Mouse (Mus musculus) bone marrow, adult 2 months (tissue): ENCODE data around the gene Acvr2b.

Experiments used
- CTCF ChIP-seq: fragments of 200-500 bp; IDR thresholded peaks from 2 replicates; pipeline ENCODE4 v1.5.1; 2011; ENCODE audit warnings: low read length, control low read depth; ENCODE audit not compliant: control insufficient read depth, insufficient read depth
- POLR2A ChIP-seq: fragments of 200-500 bp; IDR thresholded peaks from 2 replicates; pipeline ENCODE4 v1.6.1; 2011; ENCODE audit warnings: low read depth, mild to moderate bottlenecking, control low read depth, low read length, borderline replicate concordance; ENCODE audit not compliant: control insufficient read depth

DNA sequence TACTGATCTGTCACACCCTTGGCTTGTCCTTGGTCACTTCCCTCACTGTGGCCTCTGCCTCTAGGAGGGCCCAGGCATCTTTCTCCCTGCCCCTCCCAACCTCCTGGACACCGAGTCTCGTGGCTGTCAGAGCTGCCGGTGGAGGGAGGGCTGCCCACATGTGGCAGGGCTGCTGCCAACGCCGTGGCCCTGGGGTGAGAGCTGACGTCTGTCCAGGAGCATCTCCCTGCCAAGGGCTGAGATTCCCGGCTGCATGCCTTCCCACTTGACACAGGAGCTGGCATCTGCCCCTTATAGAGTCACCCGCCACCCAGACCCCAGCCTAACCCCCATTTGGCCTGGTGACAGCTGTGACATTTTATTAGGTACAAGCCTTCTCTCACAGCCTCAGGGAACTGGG lies 77.4 kb downstream of the Acvr2b start:
- TF ChIP-seq POLR2A (no peak), CTCF (no peak)
